Mouse (Mus musculus) testis, adult 2 months (tissue): ENCODE measurements at regions not wholly inside any gene's neighbourhood (a gene's known extent, or its start where the extent isn't known, plus 50 kb on each side); places are given as distances from the start of the nearest gene placed in this dataset.

Experiments used
- CTCF ChIP-seq: fragments of 200-500 bp; IDR thresholded peaks from 2 replicates; pipeline ENCODE4 v1.5.1; 2012; ENCODE audit warnings: low read depth, mild to moderate bottlenecking, inconsistent platforms, low read length, moderate library complexity; ENCODE audit not compliant: control insufficient read depth, insufficient read depth, insufficient replicate concordance
- POLR2A ChIP-seq: fragments of 200-500 bp; IDR thresholded peaks from 2 replicates; pipeline ENCODE4 v1.6.1; 2012; ENCODE audit warnings: low read depth, mild to moderate bottlenecking, inconsistent platforms, low read length, moderate library complexity; ENCODE audit not compliant: control insufficient read depth

DNA sequence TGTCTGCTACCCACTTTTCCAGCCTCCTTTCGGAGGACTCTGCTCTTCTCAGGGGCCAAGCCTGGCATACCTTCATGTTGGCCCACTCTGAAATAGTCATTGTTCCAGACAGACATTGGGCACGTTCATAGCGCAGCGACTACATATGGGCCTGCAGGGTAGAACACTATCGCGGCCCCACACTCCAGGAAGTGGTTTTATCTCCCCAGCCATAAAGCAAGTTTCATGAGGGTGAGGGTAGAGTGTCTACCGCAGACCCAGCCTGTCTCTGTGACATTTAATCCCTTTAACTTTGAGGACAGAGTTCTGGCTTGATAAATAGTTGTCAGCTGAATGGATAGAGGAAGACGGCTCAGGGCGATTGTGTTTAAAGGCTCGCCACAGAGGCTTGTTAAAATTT lies 177.5 kb upstream of the Elac2 start:
- TF ChIP-seq CTCF (no peak), POLR2A (no peak)
